Mouse (Mus musculus) heart, adult 2 months (tissue): ENCODE measurements around the gene Slc25a16. TPM values are rescaled to one million over a fixed set of nuclear protein-coding genes. Genes with fewer than 3 reads are reported as not detected.

Source experiments
- DNase-seq, 2 experiments: peaks; one replicate each; pipeline ENCODE4 v3.0.0; 2021
- H3K27ac ChIP-seq: fragments of 200-600 bp; 2 replicates; pipeline ENCODE4 v1.8.1; 2022
- H3K27me3 ChIP-seq: fragments of 200-500 bp; 2 replicates; pipeline ENCODE4 v1.6.1; 2012; ENCODE audit warnings: mild to moderate bottlenecking, low read length, inconsistent platforms, mixed read lengths; ENCODE audit not compliant: control insufficient read depth, insufficient read depth
- H3K36me3 ChIP-seq: fragments of 200-500 bp; 2 replicates; pipeline ENCODE4 v1.6.1; 2012; ENCODE audit warnings: low read length, inconsistent platforms; ENCODE audit not compliant: control insufficient read depth, insufficient read depth
- H3K4me1 ChIP-seq: fragments of 200-500 bp; 2 replicates; pipeline ENCODE4 v1.6.1; 2011; ENCODE audit warnings: low read length; ENCODE audit not compliant: control insufficient read depth, insufficient read depth
- H3K4me3 ChIP-seq: fragments of 200-600 bp; 2 replicates; pipeline ENCODE4 v1.8.1; 2022
- H3K79me2 ChIP-seq: fragments of 200-500 bp; replicated peaks from 2 replicates; pipeline ENCODE4 v1.6.1; 2012; ENCODE audit warnings: mild to moderate bottlenecking, inconsistent platforms, low read length, moderate library complexity, mixed read lengths; ENCODE audit not compliant: control insufficient read depth, insufficient read depth
- H3K9ac ChIP-seq: fragments of 200-500 bp; 2 replicates; pipeline ENCODE4 v1.6.1; 2012; ENCODE audit warnings: low read depth, mild to moderate bottlenecking, control low read depth, inconsistent platforms, low read length, mixed read lengths
- CTCF ChIP-seq: fragments of 200-600 bp; IDR thresholded peaks from 2 replicates; pipeline ENCODE4 v1.8.1; 2022; ENCODE audit warnings: antibody characterized with exemption, mild to moderate bottlenecking, moderate library complexity
- EP300 ChIP-seq: fragments of 200-500 bp; IDR thresholded peaks from 2 replicates; pipeline ENCODE4 v1.6.1; 2011; ENCODE audit warnings: low read depth, low read length, control low read depth; ENCODE audit not compliant: insufficient read depth
- POLR2A ChIP-seq: fragments of 200-500 bp; IDR thresholded peaks from 2 replicates; pipeline ENCODE4 v1.6.1; 2011; ENCODE audit warnings: mild to moderate bottlenecking, low read depth, low read length, control low read depth; ENCODE audit not compliant: insufficient read depth
- WGBS: fragments of 180-500 bp; shearing (Covaris S2); methylation state at CpG from one replicate; pipeline ENCODE4 v1.1.7; 2018; 5-methylcytosine and 5-hydroxymethylcytosine counted together
- intact Hi-C: fragments of 180-260 bp; cut with DNase I; formaldehyde crosslinking; loops from one replicate; pipeline ENCODE4 v1.15.1; 2025
- polyA plus RNA-seq: library from polyadenylated mRNA; depleted of rRNA; stranded (reverse); fragments of >200 nt; gene quantifications from 2 replicates; pipeline ENCODE4 v1.2.3, GENCODE M21; 2012
- total RNA-seq, 2 experiments: library from RNA; stranded (reverse); gene quantifications; 2 replicates each; pipeline ENCODE4 v1.2.3; 2021

Gene Slc25a16
- total and polyA plus RNA-seq, 3 experiments: 20.4 to 27.1 (median 21.7) TPM

- H3K9ac ChIP-seq: no peak overlapping the region
- no peaks in the 10 kb centered on the region for H3K36me3 ChIP-seq
- DNase-seq: no peak
- H3K4me1 ChIP-seq: no peaks in the 10 kb centered on the region
- no peak overlapping the region for H3K4me3 ChIP-seq
- WGBS: 26% methylated on average over 4 of the region's 4 CpGs
- H3K79me2 ChIP-seq: no peaks in the 10 kb centered on the region
- intact Hi-C loops: no loop called here
- no peak overlapping the region for H3K27ac ChIP-seq
- TF ChIP-seq EP300 (no peak), POLR2A (no peak), CTCF (no peak)
- no peaks in the 10 kb centered on the region for H3K27me3 ChIP-seq
Observed at GRCm38 (mm10) chr10:62892549-62893232, 27.7 kb upstream of the Slc25a16 start.

- Histone ChIP-seq H3K36me3 (no peaks in the 10 kb centered on the region), H3K27ac (no peak overlapping the region), H3K4me1 (no peaks in the 10 kb centered on the region), H3K9ac (no peak overlapping the region), H3K4me3 (no peak overlapping the region), H3K79me2 (no peaks in the 10 kb centered on the region), H3K27me3 (no peaks in the 10 kb centered on the region)
- intact Hi-C loops: no loop called here
- no peak for DNase-seq
- TF ChIP-seq CTCF (no peak), EP300 (no peak), POLR2A (no peak)
- 76% methylated on average over 6 of the region's 6 CpGs for WGBS
Observed at GRCm38 (mm10) chr10:62893356-62893884, 27.0 kb upstream of the Slc25a16 start.

DNA sequence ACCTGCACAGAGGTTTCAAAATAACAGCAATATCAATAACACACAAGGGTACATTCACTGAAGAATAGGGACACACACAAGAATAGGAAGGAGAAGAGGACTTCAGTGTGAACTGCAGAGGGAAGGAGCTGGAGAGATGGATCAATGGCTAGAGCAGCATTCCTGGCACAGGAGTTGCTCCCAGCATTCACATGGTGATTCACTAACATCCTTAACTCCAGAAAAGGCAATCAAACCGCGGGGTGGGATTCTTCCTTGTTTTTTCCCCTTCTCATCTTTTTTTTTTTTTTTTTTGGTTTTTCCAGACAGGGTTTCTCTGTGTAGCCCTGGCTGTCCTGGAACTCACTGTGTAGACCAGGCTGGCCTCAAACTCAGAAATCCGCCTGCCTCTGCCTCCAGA is 26.0 kb upstream of the Slc25a16 start:
- 71% methylated on average over 3 of the region's 3 CpGs for WGBS
- no peaks in the 10 kb centered on the region for H3K27me3 ChIP-seq
- H3K4me3 ChIP-seq: no peak overlapping the region
- intact Hi-C loops: no loop called here
- H3K27ac ChIP-seq: no peak overlapping the region
- no peaks in the 10 kb centered on the region for H3K79me2 ChIP-seq
- H3K36me3 ChIP-seq: no peaks in the 10 kb centered on the region
- no peaks in the 10 kb centered on the region for H3K4me1 ChIP-seq
- no peak overlapping the region for H3K9ac ChIP-seq
- TF ChIP-seq EP300: no peak
- TF ChIP-seq POLR2A: no peak
- no peak for TF ChIP-seq CTCF
- no peak for DNase-seq

DNA sequence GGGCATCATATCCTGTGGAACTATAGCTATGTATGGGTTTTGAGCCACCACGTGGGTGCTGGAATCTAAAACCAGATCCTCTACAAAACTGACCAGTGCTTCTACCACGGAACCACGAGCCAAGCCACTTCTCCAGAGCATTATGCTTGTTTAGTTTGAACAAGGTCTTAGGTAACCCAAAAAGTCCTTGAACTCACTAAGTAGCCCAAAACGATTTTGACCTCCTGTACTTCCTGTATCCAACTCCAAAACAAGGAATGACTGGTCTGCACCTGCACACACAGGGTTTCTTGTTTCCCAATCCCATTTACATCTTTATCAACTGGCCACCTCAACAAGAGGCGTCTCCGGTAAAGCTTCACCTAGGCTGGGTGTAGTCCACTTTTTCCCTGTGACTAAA is 25.0 kb upstream of the Slc25a16 start:
- H3K79me2 ChIP-seq: no peaks in the 10 kb centered on the region
- intact Hi-C loops: no loop called here
- TF ChIP-seq EP300 (no peak), CTCF (no peak)
- H3K9ac ChIP-seq: no peak overlapping the region
- no peaks in the 10 kb centered on the region for H3K36me3 ChIP-seq
- no peak overlapping the region for H3K27ac ChIP-seq
- DNase-seq: no peak
- WGBS: 76% methylated on average over 6 of the region's 6 CpGs
- no peaks in the 10 kb centered on the region for H3K27me3 ChIP-seq
- H3K4me3 ChIP-seq: no peak overlapping the region
- no peaks in the 10 kb centered on the region for H3K4me1 ChIP-seq

DNA sequence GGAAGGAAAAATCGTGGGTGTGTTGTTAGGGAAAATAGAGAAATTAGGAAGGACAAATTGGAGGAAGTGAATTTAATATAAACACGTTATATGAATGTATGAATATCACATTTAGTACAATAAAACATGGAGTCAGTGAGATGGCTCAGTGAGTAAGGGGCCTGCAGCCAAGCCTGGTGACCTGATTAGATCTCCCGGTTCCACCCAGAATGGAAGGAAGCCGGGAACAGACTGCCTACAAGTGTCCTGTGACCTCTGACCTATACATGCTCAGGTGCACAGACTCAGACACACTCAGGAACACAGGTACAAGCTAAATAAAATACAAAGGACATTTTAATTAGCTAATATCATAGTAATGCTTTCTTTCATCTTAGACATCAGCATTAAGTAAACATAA is 24.4 kb upstream of the Slc25a16 start:
- Histone ChIP-seq H3K9ac (no peak overlapping the region), H3K79me2 (no peaks in the 10 kb centered on the region), H3K27me3 (no peaks in the 10 kb centered on the region), H3K4me3 (no peak overlapping the region), H3K4me1 (no peaks in the 10 kb centered on the region), H3K27ac (no peak overlapping the region), H3K36me3 (no peaks in the 10 kb centered on the region)
- 46% methylated on average over 4 of the region's 4 CpGs for WGBS
- DNase-seq: no peak
- TF ChIP-seq CTCF: no peak
- TF ChIP-seq POLR2A: no peak
- TF ChIP-seq EP300: no peak
- intact Hi-C loops: no loop called here

- no peaks in the 10 kb centered on the region for H3K79me2 ChIP-seq
- H3K9ac ChIP-seq: no peak overlapping the region
- H3K36me3 ChIP-seq: no peaks in the 10 kb centered on the region
- H3K4me3 ChIP-seq: no peak overlapping the region
- no peaks in the 10 kb centered on the region for H3K27me3 ChIP-seq
- WGBS: 69% methylated on average over 4 of the region's 4 CpGs
- no peak for DNase-seq
- intact Hi-C loops: no loop called here
- H3K27ac ChIP-seq: no peak overlapping the region
- TF ChIP-seq CTCF (0 out of 2 replicates have a peak, but pooled peaks have one; percentile 15), EP300 (no peak), POLR2A (no peak)
- no peaks in the 10 kb centered on the region for H3K4me1 ChIP-seq
Observed at GRCm38 (mm10) chr10:62896774-62897173, 23.7 kb upstream of the Slc25a16 start.
